Mouse (Mus musculus): ENCODE measurements around the gene Usp21. TPM values are rescaled to one million over a fixed set of nuclear protein-coding genes. Genes with fewer than 3 reads are reported as not detected.

The Usp21 gene
- polyA plus RNA-seq, 1 experiment: 51.2 TPM

DNA sequence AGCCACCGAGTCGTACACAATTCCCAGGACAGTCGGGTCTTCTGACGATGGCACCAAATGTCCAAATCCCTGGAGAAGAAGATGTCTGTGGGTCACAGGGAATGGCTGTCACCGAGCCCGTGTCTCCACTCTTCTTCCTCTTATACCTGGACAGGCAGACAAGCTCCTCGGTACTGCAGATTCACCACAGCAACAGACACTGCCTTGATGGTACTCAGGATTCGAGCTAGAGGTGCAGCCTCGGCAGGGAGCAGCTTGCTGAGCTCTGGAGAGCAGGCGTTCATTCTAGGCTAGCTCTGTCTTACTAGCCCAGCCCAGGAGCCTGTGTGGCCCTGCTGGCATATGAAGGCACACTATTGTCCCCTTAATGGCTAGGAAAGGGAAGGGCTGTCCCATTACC lies 10.1 kb downstream of the Usp21 start:
- Histone ChIP-seq H3K9me3 (replicated peaks; ENCODE audit: control insufficient read depth, insufficient read depth, low read length, poor library complexity, severe bottlenecking) (no peaks in the 10 kb centered on the region), H3K4me3 (ENCODE audit: low read depth, low read length) (no peak overlapping the region), H3K36me3 (ENCODE audit: control insufficient read depth, insufficient read depth, low read length, poor library complexity, severe bottlenecking) (peaks cover 31% of the 10 kb centered on the region), H3K27ac (ENCODE audit: insufficient read depth, low read length) (no peak overlapping the region), H3K9ac (ENCODE audit: low read depth, poor library complexity, severe bottlenecking) (no peak overlapping the region), H3K27me3 (ENCODE audit: control insufficient read depth, insufficient read depth, low read length, poor library complexity, severe bottlenecking) (no peaks in the 10 kb centered on the region), H3K4me1 (ENCODE audit: control insufficient read depth, insufficient read depth, low read length) (no peaks in the 10 kb centered on the region)
- TF ChIP-seq EP300 (IDR thresholded peaks at IDR 0.05; ENCODE audit: insufficient read depth, low read depth, low read length) (no peak), POLR2A (IDR thresholded peaks at IDR 0.05; ENCODE audit: insufficient read depth, low read length) (no peak), CTCF (IDR thresholded peaks at IDR 0.05; ENCODE audit: low read depth, low read length) (no peak)

DNA sequence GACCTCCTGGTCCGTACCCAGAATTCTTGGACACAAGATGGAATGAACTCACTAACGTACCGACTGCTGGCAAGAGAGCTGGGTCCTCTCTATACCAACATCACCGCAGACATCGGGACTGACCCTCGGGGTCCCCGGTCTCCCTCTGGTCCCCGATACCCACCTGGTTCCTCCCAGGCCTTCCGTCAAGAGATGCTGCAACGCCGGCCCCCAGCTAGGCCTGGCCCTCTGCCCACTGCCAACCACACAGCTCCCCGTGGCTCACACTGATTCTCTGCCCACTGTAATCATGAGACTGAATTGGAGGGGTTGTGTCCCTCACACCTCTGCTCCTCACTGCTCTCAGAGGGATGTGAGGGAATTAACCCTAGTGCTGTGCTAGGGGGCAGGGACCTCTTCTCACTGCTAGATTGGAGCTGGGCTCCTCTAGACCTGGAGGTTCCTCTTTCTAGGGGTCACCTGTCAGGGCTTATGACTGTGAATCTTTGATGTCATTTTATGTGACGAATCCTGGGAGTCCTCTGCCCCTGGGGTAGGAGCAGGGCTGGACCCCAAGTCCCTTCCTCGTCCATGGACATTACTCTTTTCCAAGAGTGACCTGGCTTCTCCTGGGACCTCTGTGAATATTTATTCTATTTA lies 11.6 kb downstream of the Usp21 start:
- Histone ChIP-seq H3K9ac (ENCODE audit: low read depth, poor library complexity, severe bottlenecking) (no peak overlapping the region), H3K4me1 (ENCODE audit: control insufficient read depth, insufficient read depth, low read length) (no peaks in the 10 kb centered on the region), H3K9me3 (replicated peaks; ENCODE audit: control insufficient read depth, insufficient read depth, low read length, poor library complexity, severe bottlenecking) (no peaks in the 10 kb centered on the region), H3K27me3 (ENCODE audit: control insufficient read depth, insufficient read depth, low read length, poor library complexity, severe bottlenecking) (no peaks in the 10 kb centered on the region), H3K36me3 (ENCODE audit: control insufficient read depth, insufficient read depth, low read length, poor library complexity, severe bottlenecking) (peaks cover 34% of the 10 kb centered on the region), H3K27ac (ENCODE audit: insufficient read depth, low read length) (no peak overlapping the region), H3K4me3 (ENCODE audit: low read depth, low read length) (no peak overlapping the region)
- TF ChIP-seq EP300 (IDR thresholded peaks at IDR 0.05; ENCODE audit: insufficient read depth, low read depth, low read length): no peak

DNA sequence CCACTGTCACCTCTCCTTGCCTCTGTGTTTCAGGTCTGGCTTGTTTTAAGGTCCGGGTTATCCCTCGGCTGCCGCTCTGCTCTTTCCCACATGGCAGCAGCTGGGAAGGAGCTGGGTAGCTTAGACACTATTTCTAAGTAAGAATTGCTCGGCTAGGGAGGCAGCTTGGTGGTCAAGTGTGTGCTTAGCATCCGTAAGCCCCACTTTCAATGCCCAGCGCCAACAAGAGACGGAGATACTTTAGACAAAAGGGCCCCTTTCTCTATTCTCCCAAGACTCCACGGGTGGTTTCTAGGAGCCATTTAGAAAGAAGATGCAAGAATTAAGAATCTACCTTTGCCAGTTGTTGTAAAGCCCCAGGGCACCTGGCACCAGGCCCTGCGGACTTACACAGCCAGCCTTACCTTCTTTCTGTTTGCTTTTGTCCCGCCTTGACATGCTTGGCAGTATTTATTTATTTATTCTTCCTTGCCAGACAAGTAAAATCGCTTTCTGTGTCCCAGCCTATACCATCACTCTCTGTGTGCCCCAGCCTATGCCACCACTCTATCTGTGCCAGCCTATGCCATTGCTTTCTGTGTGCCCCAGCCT lies 12.6 kb downstream of the Usp21 start:
- Histone ChIP-seq H3K9me3 (replicated peaks; ENCODE audit: control insufficient read depth, insufficient read depth, low read length, poor library complexity, severe bottlenecking) (no peaks in the 10 kb centered on the region), H3K4me3 (ENCODE audit: low read depth, low read length) (no peak overlapping the region), H3K36me3 (ENCODE audit: control insufficient read depth, insufficient read depth, low read length, poor library complexity, severe bottlenecking) (peaks cover 34% of the 10 kb centered on the region), H3K27ac (ENCODE audit: insufficient read depth, low read length) (no peak overlapping the region), H3K4me1 (ENCODE audit: control insufficient read depth, insufficient read depth, low read length) (peaks cover 1% of the 10 kb centered on the region), H3K9ac (ENCODE audit: low read depth, poor library complexity, severe bottlenecking) (no peak overlapping the region), H3K27me3 (ENCODE audit: control insufficient read depth, insufficient read depth, low read length, poor library complexity, severe bottlenecking) (no peaks in the 10 kb centered on the region)
- TF ChIP-seq POLR2A (IDR thresholded peaks at IDR 0.05; ENCODE audit: insufficient read depth, low read length) (no peak), EP300 (IDR thresholded peaks at IDR 0.05; ENCODE audit: insufficient read depth, low read depth, low read length) (no peak), CTCF (IDR thresholded peaks at IDR 0.05; ENCODE audit: low read depth, low read length) (no peak)

DNA sequence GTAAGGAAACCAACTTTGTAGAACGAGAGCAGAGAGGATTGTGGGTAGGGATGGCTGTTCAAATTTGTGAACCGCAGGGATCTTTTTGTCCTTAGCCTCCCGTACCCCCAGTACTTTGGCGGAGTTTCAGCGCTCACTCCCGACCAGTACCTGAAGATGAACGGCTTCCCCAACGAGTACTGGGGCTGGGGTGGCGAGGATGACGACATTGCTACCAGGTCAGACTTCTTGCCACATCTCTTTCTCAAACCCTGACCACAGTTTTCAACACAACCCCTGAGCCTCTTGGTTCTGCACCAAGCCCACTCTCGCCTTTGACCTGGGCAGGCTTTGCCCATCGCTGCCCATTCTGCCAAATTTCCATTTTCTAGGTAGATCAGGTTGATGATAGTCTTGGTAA lies 13.6 kb downstream of the Usp21 start:
- no peak overlapping the region for H3K27ac ChIP-seq (ENCODE audit: insufficient read depth, low read length)
- TF ChIP-seq EP300 (IDR thresholded peaks at IDR 0.05; ENCODE audit: insufficient read depth, low read depth, low read length) (no peak), CTCF (IDR thresholded peaks at IDR 0.05; ENCODE audit: low read depth, low read length) (no peak), POLR2A (IDR thresholded peaks at IDR 0.05; ENCODE audit: insufficient read depth, low read length) (no peak)
- peaks cover 34% of the 10 kb centered on the region for H3K36me3 ChIP-seq (ENCODE audit: control insufficient read depth, insufficient read depth, low read length, poor library complexity, severe bottlenecking)
- H3K27me3 ChIP-seq (ENCODE audit: control insufficient read depth, insufficient read depth, low read length, poor library complexity, severe bottlenecking): no peaks in the 10 kb centered on the region
- H3K9ac ChIP-seq (ENCODE audit: low read depth, poor library complexity, severe bottlenecking): no peak overlapping the region
- H3K4me3 ChIP-seq (ENCODE audit: low read depth, low read length): no peak overlapping the region
- H3K9me3 ChIP-seq (replicated peaks; ENCODE audit: control insufficient read depth, insufficient read depth, low read length, poor library complexity, severe bottlenecking): no peaks in the 10 kb centered on the region
- H3K4me1 ChIP-seq (ENCODE audit: control insufficient read depth, insufficient read depth, low read length): peaks cover 1% of the 10 kb centered on the region

DNA sequence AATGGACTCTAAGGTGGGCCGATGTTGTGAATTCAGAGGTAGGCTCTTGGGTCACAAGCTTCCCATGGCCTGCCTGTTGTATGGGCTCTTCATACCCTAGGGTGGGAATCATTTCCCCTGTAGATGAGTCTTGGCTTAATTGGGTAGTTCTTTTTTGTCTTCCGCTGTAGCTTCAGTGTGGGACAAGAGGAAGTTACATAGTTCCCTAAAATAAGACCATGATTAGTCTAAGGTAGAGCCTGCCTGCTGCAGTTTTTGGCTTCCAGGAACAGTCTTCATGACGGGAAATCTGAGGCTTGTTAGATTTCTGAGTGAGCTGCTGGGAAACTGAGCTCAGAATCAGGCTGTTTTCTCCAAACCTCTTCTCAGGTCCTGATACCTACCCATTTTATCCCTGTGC lies 15.7 kb downstream of the Usp21 start:
- Histone ChIP-seq H3K9ac (ENCODE audit: low read depth, poor library complexity, severe bottlenecking) (no peak overlapping the region), H3K27ac (ENCODE audit: insufficient read depth, low read length) (no peak overlapping the region), H3K27me3 (ENCODE audit: control insufficient read depth, insufficient read depth, low read length, poor library complexity, severe bottlenecking) (no peaks in the 10 kb centered on the region), H3K4me1 (ENCODE audit: control insufficient read depth, insufficient read depth, low read length) (peaks cover 1% of the 10 kb centered on the region), H3K9me3 (replicated peaks; ENCODE audit: control insufficient read depth, insufficient read depth, low read length, poor library complexity, severe bottlenecking) (no peaks in the 10 kb centered on the region), H3K4me3 (ENCODE audit: low read depth, low read length) (no peak overlapping the region), H3K36me3 (ENCODE audit: control insufficient read depth, insufficient read depth, low read length, poor library complexity, severe bottlenecking) (peaks cover 34% of the 10 kb centered on the region)
- TF ChIP-seq EP300 (IDR thresholded peaks at IDR 0.05; ENCODE audit: insufficient read depth, low read depth, low read length) (no peak), CTCF (IDR thresholded peaks at IDR 0.05; ENCODE audit: low read depth, low read length) (no peak), POLR2A (IDR thresholded peaks at IDR 0.05; ENCODE audit: insufficient read depth, low read length) (no peak)

GRCm38 (mm10) chr1:171271622-171272021 lies 16.2 kb downstream of the Usp21 start:
- TF ChIP-seq CTCF (IDR thresholded peaks at IDR 0.05; ENCODE audit: low read depth, low read length): no peak
- no peak for TF ChIP-seq EP300 (IDR thresholded peaks at IDR 0.05; ENCODE audit: insufficient read depth, low read depth, low read length)
- no peak for TF ChIP-seq POLR2A (IDR thresholded peaks at IDR 0.05; ENCODE audit: insufficient read depth, low read length)
- Histone ChIP-seq H3K4me3 (ENCODE audit: low read depth, low read length) (no peak overlapping the region), H3K4me1 (ENCODE audit: control insufficient read depth, insufficient read depth, low read length) (peaks cover 1% of the 10 kb centered on the region), H3K27me3 (ENCODE audit: control insufficient read depth, insufficient read depth, low read length, poor library complexity, severe bottlenecking) (no peaks in the 10 kb centered on the region), H3K27ac (ENCODE audit: insufficient read depth, low read length) (no peak overlapping the region), H3K9me3 (replicated peaks; ENCODE audit: control insufficient read depth, insufficient read depth, low read length, poor library complexity, severe bottlenecking) (no peaks in the 10 kb centered on the region), H3K9ac (ENCODE audit: low read depth, poor library complexity, severe bottlenecking) (no peak overlapping the region), H3K36me3 (ENCODE audit: control insufficient read depth, insufficient read depth, low read length, poor library complexity, severe bottlenecking) (peaks cover 29% of the 10 kb centered on the region)
